11 mouse cellular contexts compared by ENCODE assay signal in genomic region chr11:36302096-36302495, GRCm38 (mm10).
A peak's percentile ranks its signal among the peaks of the same experiment; 100 is the strongest.
DNase-seq lines count a peak whose midpoint lies in the region; TF ChIP-seq lines count a peak whose summit lies in the region.
"Had no signal": no experiment of that assay in that cellular context is flagged by ENCODE, and none has a peak within 500 bp of the region (broad histone marks: within the 10 kb centered on the region; RNA-seq: fewer than 3 reads in every experiment).

No protein-coding gene starts in this region.

- TF ChIP-seq CTCF in gastrocnemius, adult 2 months (IDR thresholded peaks at IDR 0.05) = no peak
- TF ChIP-seq CTCF in layer of hippocampus, adult 2 months (conservative IDR thresholded peaks at IDR 0.05) = no peak

- no peak for DNase-seq in gastrocnemius, adult 2 months
- DNase-seq in gastrocnemius, postnatal 25 days = no peak
- DNase-seq in layer of hippocampus, adult 2 months (ENCODE audit: low spot score in 2 of 2) = no peak
- no peak for DNase-seq in layer of hippocampus, adult 11-12 months (ENCODE audit: low spot score)
- peak; percentile 4 for DNase-seq in NIH3T3 (ENCODE audit: low read depth)
- peak; percentile 47 for DNase-seq in brain, adult 2 months (ENCODE audit: low read depth, low spot score)
- no peak for DNase-seq in spleen, postnatal 14 days (ENCODE audit: low spot score in 2 of 2)
- no peak for DNase-seq in gastrocnemius, postnatal 10 days
- DNase-seq: kidney, postnatal 14 days; liver, embryonic 13.5 days; right cerebral cortex, postnatal 4 days had no signal

- intact Hi-C loops in gastrocnemius, adult 2 months (cut with DNase I) = no loop called here

- H3K4me3 ChIP-seq in gastrocnemius, adult 2 months = peak overlapping the region; percentile 11; the same call in 1 of the 2 replicates
- no peak overlapping the region for H3K4me3 ChIP-seq in layer of hippocampus, adult 2 months
- H3K4me3 ChIP-seq: liver, embryonic 13.5 days had no signal

- H3K27ac ChIP-seq in gastrocnemius, adult 2 months = no peak overlapping the region
- H3K27ac ChIP-seq in layer of hippocampus, adult 2 months = peak overlapping the region; percentile 65
- H3K27ac ChIP-seq: liver, embryonic 13.5 days had no signal

Comparison
In these comparisons a context has a peak if more than half of its experiments do, and no peak if none do; other contexts are left out.
1. DNase-seq: peak in NIH3T3 (single experiment) and brain, adult 2 months (single experiment); none in gastrocnemius, adult 2 months (single experiment), gastrocnemius, postnatal 25 days (single experiment), layer of hippocampus, adult 2 months (0 of 2), layer of hippocampus, adult 11-12 months (single experiment), spleen, postnatal 14 days (0 of 2) and gastrocnemius, postnatal 10 days (single experiment).